Mouse (Mus musculus) G1E (cell line): ENCODE results near the gene Prkca.

ENCODE experiments used
- CTCF ChIP-seq: IDR thresholded peaks from 2 replicates; pipeline ENCODE4 v1.5.1; 2012; ENCODE audit warnings: low read depth, low read length, inconsistent platforms, mixed read lengths
- GATA1 ChIP-seq: IDR thresholded peaks from 2 replicates; pipeline ENCODE4 v1.6.1; 2012; ENCODE audit warnings: borderline replicate concordance, low read length, inconsistent platforms, mixed read lengths
- POLR2AphosphoS5 ChIP-seq: IDR thresholded peaks from 2 replicates; pipeline ENCODE4 v1.6.1; 2012; ENCODE audit warnings: low read depth, low read length, inconsistent platforms; ENCODE audit not compliant: insufficient replicate concordance
- TAL1 ChIP-seq: conservative IDR thresholded peaks from 2 replicates; pipeline ENCODE4 v1.6.1; 2012; ENCODE audit warnings: low read depth, low read length, inconsistent platforms, mixed read lengths

DNA sequence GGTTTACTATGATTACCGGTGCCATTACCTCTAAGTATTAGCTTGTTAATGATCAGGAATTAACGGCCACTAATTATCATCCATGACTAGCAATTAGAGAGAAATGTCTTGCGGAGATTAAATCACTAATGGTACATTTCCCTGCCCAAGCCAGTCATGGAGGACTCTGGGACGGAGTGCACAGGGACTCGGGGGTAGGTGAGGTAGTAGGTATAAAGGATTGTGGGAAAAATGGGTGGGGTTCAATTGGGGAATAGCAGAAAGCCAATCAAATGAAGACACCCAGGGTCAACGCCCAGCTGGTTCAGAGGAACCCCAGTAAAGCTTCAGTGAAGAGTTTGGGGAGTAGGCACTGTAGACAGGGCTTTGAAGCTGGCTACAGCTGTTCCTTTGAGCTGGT, 456.4 kb downstream of the Prkca start:
- no peak for TF ChIP-seq CTCF
- TF ChIP-seq GATA1, result no peak
- no peak for TF ChIP-seq TAL1
- TF ChIP-seq POLR2AphosphoS5, result no peak
